Mouse (Mus musculus): ENCODE measurements around the gene Fam161b.

- TF ChIP-seq CTCF (IDR thresholded peaks at IDR 0.05; ENCODE audit: borderline replicate concordance, insufficient read depth, low read depth, low read length) (no peak), POLR2A (IDR thresholded peaks at IDR 0.05; ENCODE audit: borderline replicate concordance, insufficient read depth, low read length) (no peak)
Measured at GRCm38 (mm10) chr12:84402923-84403322, 41.3 kb upstream of the Fam161b start.

All from cerebellum, adult 2 months (tissue).